Mouse (Mus musculus): Measurements from ENCODE around the gene BC051142. TPM values are rescaled to one million over a fixed set of nuclear protein-coding genes. Genes with fewer than 3 reads are reported as not detected.
"Not testable (repeated sequence)": the region's sequence is repeated elsewhere in the genome, so short reads cannot be mapped to it uniquely, and the experiment has no call there.

BC051142 gene
- polyA plus RNA-seq, 1 experiment from 2014 or later = 0.47 TPM

DNA sequence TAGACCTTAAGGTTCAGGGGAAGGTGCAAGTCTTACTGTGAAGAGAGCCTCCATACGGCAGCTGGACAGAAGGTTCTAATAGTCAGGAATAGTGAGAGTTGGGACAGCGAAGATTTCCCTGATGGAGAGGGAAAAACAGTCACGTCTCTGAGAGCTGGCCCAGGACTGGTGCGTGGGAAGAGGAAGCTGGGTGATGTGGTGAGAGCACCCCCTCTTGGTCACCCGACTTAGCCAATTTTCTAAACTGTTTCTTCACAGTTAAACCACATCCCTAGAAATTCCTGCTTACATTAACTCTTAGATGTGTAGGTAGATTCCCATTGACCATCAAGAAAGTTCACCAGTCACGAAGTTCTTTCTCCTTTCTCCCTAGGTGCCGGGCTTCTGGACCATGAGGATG lies 21.4 kb downstream of the BC051142 start:
- H3K27ac ChIP-seq = no peak overlapping the region
- no peaks in the 10 kb centered on the region for H3K27me3 ChIP-seq
- no peak for ATAC-seq (ENCODE audit: low FRiP score, low read depth)
- H3K9me3 ChIP-seq = no peaks in the 10 kb centered on the region
- H3K4me2 ChIP-seq (replicated peaks) = no peak overlapping the region
- H3K4me1 ChIP-seq = no peaks in the 10 kb centered on the region
- no peaks in the 10 kb centered on the region for H3K36me3 ChIP-seq
- 72% methylated on average over 7 of the region's 7 CpGs for WGBS
- H3K4me3 ChIP-seq = no peak overlapping the region
- H3K9ac ChIP-seq = no peak overlapping the region

DNA sequence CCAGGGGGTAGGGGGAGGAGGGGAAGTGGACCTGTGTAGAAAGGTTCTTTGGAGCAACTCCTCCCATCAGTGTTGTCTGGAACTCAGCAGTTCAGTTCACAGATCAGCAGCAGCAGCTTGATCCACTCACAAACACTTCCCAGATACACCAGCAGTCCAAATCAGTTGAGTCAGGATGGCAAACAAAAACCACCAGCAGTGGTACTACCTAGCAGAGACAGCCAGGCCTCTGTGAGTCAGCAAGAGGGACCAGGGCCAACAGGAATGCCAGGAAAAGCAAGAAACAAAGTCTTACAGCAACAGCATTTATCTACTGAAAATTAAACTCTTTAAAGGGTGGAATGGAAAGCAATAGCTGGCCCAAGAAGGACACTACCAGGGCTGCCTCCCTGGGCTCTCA lies 29.0 kb downstream of the BC051142 start:
- Histone ChIP-seq H3K4me2 (replicated peaks) (no peak overlapping the region), H3K27me3 (no peaks in the 10 kb centered on the region), H3K9ac (no peak overlapping the region), H3K9me3 (no peaks in the 10 kb centered on the region), H3K36me3 (no peaks in the 10 kb centered on the region), H3K4me3 (no peak overlapping the region), H3K27ac (no peak overlapping the region), H3K4me1 (no peaks in the 10 kb centered on the region)
- ATAC-seq (ENCODE audit: low FRiP score, low read depth) = no peak

DNA sequence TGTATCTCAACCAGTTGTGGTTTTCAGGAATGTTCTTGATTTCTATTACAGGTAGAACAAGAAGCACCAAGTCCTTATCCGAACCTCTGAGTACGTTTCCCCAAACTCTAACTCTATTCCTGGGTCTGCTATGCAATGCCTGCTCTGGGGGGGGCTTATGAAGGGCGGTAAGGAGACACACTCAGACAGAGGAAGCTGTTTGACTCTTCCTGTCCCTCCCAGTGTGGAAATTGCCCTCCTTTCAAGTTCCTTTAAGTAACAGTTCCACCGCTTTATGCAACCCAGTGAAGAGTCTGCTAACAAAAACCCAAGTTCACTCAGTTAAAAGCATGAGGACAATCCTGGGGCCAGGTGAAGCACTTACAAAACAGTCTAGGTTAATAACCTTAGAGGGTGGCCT lies 38.5 kb downstream of the BC051142 start:
- no peak overlapping the region for H3K4me3 ChIP-seq
- ATAC-seq (ENCODE audit: low FRiP score, low read depth) = no peak

GRCm38 (mm10) chr17:34437606-34438005 lies 39.0 kb downstream of the BC051142 start:
- no peak overlapping the region for H3K4me2 ChIP-seq (replicated peaks)
- no peak overlapping the region for H3K27ac ChIP-seq
- no peaks in the 10 kb centered on the region for H3K4me1 ChIP-seq
- H3K27me3 ChIP-seq = no peaks in the 10 kb centered on the region
- no peaks in the 10 kb centered on the region for H3K9me3 ChIP-seq
- no peaks in the 10 kb centered on the region for H3K36me3 ChIP-seq
- ATAC-seq (ENCODE audit: low FRiP score, low read depth) = no peak
- no peak overlapping the region; the same call in 1 of the 2 replicates for H3K9ac ChIP-seq
- WGBS = 62% methylated on average over 7 of the region's 7 CpGs
- H3K4me3 ChIP-seq = no peak overlapping the region

More for the DNA sequence above, 38.5 kb downstream of the BC051142 start:
- no peak overlapping the region for H3K4me2 ChIP-seq (replicated peaks)
- H3K9me3 ChIP-seq = no peaks in the 10 kb centered on the region
- no peaks in the 10 kb centered on the region for H3K4me1 ChIP-seq
- H3K9ac ChIP-seq = no peak overlapping the region
- no peaks in the 10 kb centered on the region for H3K36me3 ChIP-seq
- H3K27me3 ChIP-seq = no peaks in the 10 kb centered on the region
- H3K27ac ChIP-seq = no peak overlapping the region
- WGBS = 50% methylated on average over 4 of the region's 4 CpGs

DNA sequence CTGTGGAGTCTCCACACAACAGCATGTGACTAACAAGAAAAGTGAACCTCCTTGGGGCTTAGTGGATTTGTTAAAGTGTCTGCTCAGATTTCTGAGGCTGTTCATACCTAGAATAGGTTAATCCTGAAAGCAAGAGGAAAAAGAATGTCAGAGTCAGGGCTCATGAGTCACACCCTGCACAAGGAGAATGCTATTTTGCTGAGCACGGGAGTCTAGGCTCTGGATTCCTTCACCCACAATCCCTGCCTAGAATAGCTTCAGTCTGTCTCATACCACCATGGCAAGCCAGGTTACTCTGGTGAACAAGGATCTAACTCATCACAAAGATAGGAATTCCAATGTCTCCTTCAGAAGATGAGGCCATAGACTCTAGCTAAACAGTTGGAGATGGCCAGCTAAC lies 40.0 kb downstream of the BC051142 start:
- no peak for ATAC-seq (ENCODE audit: low FRiP score, low read depth)
- Histone ChIP-seq H3K9me3 (no peaks in the 10 kb centered on the region), H3K9ac (no peak overlapping the region), H3K27me3 (no peaks in the 10 kb centered on the region), H3K27ac (no peak overlapping the region), H3K4me2 (replicated peaks) (no peak overlapping the region), H3K4me3 (no peak overlapping the region), H3K36me3 (no peaks in the 10 kb centered on the region), H3K4me1 (no peaks in the 10 kb centered on the region)
- 41% methylated on average over 1 of the region's 1 CpGs for WGBS

- Histone ChIP-seq H3K36me3 (no peaks in the 10 kb centered on the region), H3K4me3 (no peak overlapping the region), H3K4me2 (replicated peaks) (no peak overlapping the region), H3K27me3 (no peaks in the 10 kb centered on the region), H3K4me1 (no peaks in the 10 kb centered on the region), H3K9ac (no peak overlapping the region), H3K27ac (no peak overlapping the region), H3K9me3 (no peaks in the 10 kb centered on the region)
- 39% methylated on average over 3 of the region's 3 CpGs for WGBS
- ATAC-seq (ENCODE audit: low FRiP score, low read depth) = no peak
Observed at GRCm38 (mm10) chr17:34439795-34440194, 41.2 kb downstream of the BC051142 start.

- Histone ChIP-seq H3K27me3 (no peaks in the 10 kb centered on the region), H3K27ac (no peak overlapping the region), H3K9ac (no peak overlapping the region), H3K4me1 (no peaks in the 10 kb centered on the region), H3K4me2 (replicated peaks) (no peak overlapping the region), H3K9me3 (no peaks in the 10 kb centered on the region), H3K4me3 (no peak overlapping the region), H3K36me3 (no peaks in the 10 kb centered on the region)
- WGBS = 82% methylated on average over 7 of the region's 7 CpGs
- ATAC-seq (ENCODE audit: low FRiP score, low read depth) = no peak
Observed at GRCm38 (mm10) chr17:34441990-34442389, 43.4 kb downstream of the BC051142 start.

- H3K27me3 ChIP-seq = 0 out of 2 replicates have a peak, but pooled peaks cover 3% of the 10 kb centered on the region
- H3K36me3 ChIP-seq = no peaks in the 10 kb centered on the region
- no peak overlapping the region for H3K4me3 ChIP-seq
- 46% methylated on average over 6 of the region's 6 CpGs for WGBS
- ATAC-seq (ENCODE audit: low FRiP score, low read depth) = no peak
- H3K4me2 ChIP-seq (replicated peaks) = no peak overlapping the region
- no peak overlapping the region for H3K9ac ChIP-seq
- no peaks in the 10 kb centered on the region for H3K9me3 ChIP-seq
- peaks cover 11% of the 10 kb centered on the region; the same call in 1 of the 2 replicates for H3K4me1 ChIP-seq
- no peak overlapping the region for H3K27ac ChIP-seq
Observed at GRCm38 (mm10) chr17:34448473-34449041, 49.9 kb downstream of the BC051142 start.

DNA sequence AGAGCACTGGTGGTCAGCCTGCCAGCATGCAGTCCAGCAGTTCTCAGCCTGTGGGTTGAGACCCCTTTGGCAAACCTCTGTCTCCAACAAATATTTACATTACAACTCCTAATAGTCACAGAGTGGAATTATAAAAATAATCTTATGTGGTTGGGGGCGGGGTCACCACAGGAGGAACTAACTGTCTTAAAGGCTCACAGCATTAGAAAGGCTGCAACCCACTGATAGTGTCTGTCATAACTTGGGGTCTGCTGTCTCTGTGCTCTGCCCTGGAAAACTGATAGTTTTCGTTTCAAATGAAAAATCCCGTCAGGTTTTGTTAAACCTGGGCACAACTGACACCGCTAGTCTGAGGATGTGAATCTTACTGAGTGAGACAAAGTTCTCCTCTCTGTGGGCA lies 59.0 kb downstream of the BC051142 start:
- no peak overlapping the region for H3K4me3 ChIP-seq
- H3K27ac ChIP-seq = no peak overlapping the region
- 78% methylated on average over 4 of the region's 4 CpGs for WGBS
- 0 out of 2 replicates have a peak, but pooled peaks cover 2% of the 10 kb centered on the region for H3K4me1 ChIP-seq
- H3K9ac ChIP-seq = no peak overlapping the region
- no peak for ATAC-seq (ENCODE audit: low FRiP score, low read depth)
- H3K4me2 ChIP-seq (replicated peaks) = no peak overlapping the region
- H3K27me3 ChIP-seq = peaks cover 13% of the 10 kb centered on the region
- H3K36me3 ChIP-seq = no peaks in the 10 kb centered on the region
- no peaks in the 10 kb centered on the region for H3K9me3 ChIP-seq

DNA sequence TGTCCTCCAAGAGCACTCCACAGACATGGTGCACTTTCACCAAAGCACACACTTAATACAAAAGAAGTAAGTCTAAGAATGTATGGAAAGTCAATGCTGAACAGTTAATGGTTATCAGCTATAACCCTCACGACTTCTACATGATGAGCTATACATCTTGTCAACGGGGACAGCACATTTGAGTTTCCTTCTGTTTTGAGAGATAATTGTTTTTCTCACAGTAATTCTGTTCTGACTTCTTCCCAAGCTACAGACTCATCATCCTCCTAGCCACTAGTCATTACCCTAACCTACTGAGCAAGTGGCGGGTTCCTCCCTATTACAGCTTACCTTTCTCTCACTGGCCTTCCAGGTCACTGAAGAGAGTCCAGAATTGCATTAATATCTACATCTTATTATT lies 60.6 kb downstream of the BC051142 start:
- 84% methylated on average over 3 of the region's 3 CpGs for WGBS
- Histone ChIP-seq H3K9me3 (no peaks in the 10 kb centered on the region), H3K9ac (no peak overlapping the region), H3K4me1 (no peaks in the 10 kb centered on the region), H3K27ac (no peak overlapping the region; the same call in 1 of the 2 replicates), H3K36me3 (no peaks in the 10 kb centered on the region), H3K4me3 (no peak overlapping the region), H3K27me3 (peaks cover 13% of the 10 kb centered on the region), H3K4me2 (replicated peaks) (no peak overlapping the region)
- ATAC-seq (ENCODE audit: low FRiP score, low read depth) = no peak

GRCm38 (mm10) chr17:34465906-34466305 lies 67.3 kb downstream of the BC051142 start:
- not testable (repeated sequence) for H3K4me3 ChIP-seq; H3K36me3 ChIP-seq; H3K9ac ChIP-seq; ATAC-seq (ENCODE audit: low FRiP score, low read depth); H3K27ac ChIP-seq; H3K9me3 ChIP-seq; H3K4me2 ChIP-seq (replicated peaks); H3K27me3 ChIP-seq; H3K4me1 ChIP-seq

GRCm38 (mm10) chr17:34470491-34470890 lies 71.9 kb downstream of the BC051142 start:
- H3K4me1 ChIP-seq = no peaks in the 10 kb centered on the region
- H3K27ac ChIP-seq = no peak overlapping the region
- no peak overlapping the region for H3K4me3 ChIP-seq
- H3K36me3 ChIP-seq = no peaks in the 10 kb centered on the region
- 89% methylated on average over 2 of the region's 2 CpGs for WGBS
- ATAC-seq (ENCODE audit: low FRiP score, low read depth) = no peak
- H3K27me3 ChIP-seq = no peaks in the 10 kb centered on the region; the same call in 1 of the 2 replicates
- no peak overlapping the region for H3K4me2 ChIP-seq (replicated peaks)
- no peaks in the 10 kb centered on the region for H3K9me3 ChIP-seq
- H3K9ac ChIP-seq = no peak overlapping the region

DNA sequence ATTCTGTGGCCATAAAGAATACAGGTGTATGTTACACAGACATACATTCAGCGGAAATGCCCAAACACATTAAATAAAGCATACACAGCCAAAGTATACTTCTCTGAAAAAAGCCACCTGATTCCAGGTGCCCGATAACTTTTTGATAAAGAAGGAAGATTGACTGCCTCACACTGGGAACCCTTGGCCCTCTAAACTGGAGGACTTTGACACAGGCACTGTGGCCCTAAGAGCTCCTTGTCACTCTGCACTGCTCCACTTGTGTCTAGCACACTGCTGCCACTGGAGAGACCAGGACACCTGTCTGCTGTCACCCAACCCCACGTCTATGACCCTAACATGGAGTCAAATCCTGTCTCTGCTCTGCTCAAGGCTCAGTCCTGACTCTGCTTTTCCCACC lies 76.4 kb downstream of the BC051142 start:
- H3K27ac ChIP-seq = no peak overlapping the region

More for the DNA sequence above, 76.4 kb downstream of the BC051142 start:
- H3K4me2 ChIP-seq (replicated peaks) = no peak overlapping the region
- H3K27me3 ChIP-seq = no peaks in the 10 kb centered on the region; the same call in 1 of the 2 replicates
- no peak overlapping the region for H3K9ac ChIP-seq
- H3K4me1 ChIP-seq = no peaks in the 10 kb centered on the region
- ATAC-seq (ENCODE audit: low FRiP score, low read depth) = no peak
- 86% methylated on average over 3 of the region's 3 CpGs for WGBS
- no peaks in the 10 kb centered on the region for H3K36me3 ChIP-seq
- no peak overlapping the region for H3K4me3 ChIP-seq
- no peaks in the 10 kb centered on the region for H3K9me3 ChIP-seq

Data from limb, embryonic 13.5 days (tissue).